Mouse (Mus musculus): Measurements from ENCODE around the gene Slc25a23.

The Slc25a23 gene

GRCm38 (mm10) chr17:57076916-57077315 lies 17.3 kb upstream of the Slc25a23 start:
- WGBS: 73% methylated on average over 3 of the region's 3 CpGs

- WGBS: 22% methylated on average over 11 of the region's 11 CpGs
These were observed 11.0 kb upstream of the Slc25a23 start for GRCm38 (mm10) chr17:57070699-57071098.

GRCm38 (mm10) chr17:57070272-57070671 lies 10.6 kb upstream of the Slc25a23 start:
- WGBS: 43% methylated on average over 9 of the region's 9 CpGs

- 75% methylated on average over 5 of the region's 5 CpGs for WGBS
These were observed 7.2 kb upstream of the Slc25a23 start for GRCm38 (mm10) chr17:57066908-57067307.

- 49% methylated on average over 8 of the region's 8 CpGs for WGBS
These were observed 3.4 kb upstream of the Slc25a23 start for GRCm38 (mm10) chr17:57063031-57063430.

GRCm38 (mm10) chr17:57062548-57062947 lies 2.9 kb upstream of the Slc25a23 start:
- WGBS: 6% methylated on average over 22 of the region's 22 CpGs

GRCm38 (mm10) chr17:57062011-57062521 lies 2.4 kb upstream of the Slc25a23 start:
- WGBS: 2% methylated on average over 39 of the region's 39 CpGs

GRCm38 (mm10) chr17:57061069-57061468 lies 1.4 kb upstream of the Slc25a23 start:
- WGBS: 40% methylated on average over 10 of the region's 10 CpGs

GRCm38 (mm10) chr17:57060231-57060801 lies 653 bp upstream of the Slc25a23 start:
- WGBS: under 1% methylated on average over 44 of the region's 44 CpGs

- WGBS: under 1% methylated on average over 19 of the region's 22 CpGs
These were observed 675 bp downstream of the Slc25a23 start, which contains the start of gene Crb3 for GRCm38 (mm10) chr17:57058891-57059485. Gene Crb3, plus strand, starts transcription at chr17:57059105.

GRCm38 (mm10) chr17:57056246-57056645 lies 3.4 kb downstream of the Slc25a23 start:
- 94% methylated on average over 3 of the region's 3 CpGs for WGBS

- WGBS: 71% methylated on average over 4 of the region's 4 CpGs
These were observed 8.0 kb downstream of the Slc25a23 start for GRCm38 (mm10) chr17:57051679-57052078.

GRCm38 (mm10) chr17:57048816-57049215 lies 10.8 kb downstream of the Slc25a23 start:
- WGBS: 61% methylated on average over 3 of the region's 3 CpGs

- WGBS: 57% methylated on average over 5 of the region's 5 CpGs
These were observed 12.3 kb downstream of the Slc25a23 start for GRCm38 (mm10) chr17:57047406-57047805.

- WGBS: 80% methylated on average over 8 of the region's 8 CpGs
These were observed 18.1 kb downstream of the Slc25a23 start, which contains the start of gene Slc25a41 for GRCm38 (mm10) chr17:57041554-57041953. Gene Slc25a41, minus strand, starts transcription at chr17:57041654.

GRCm38 (mm10) chr17:57038978-57039377 lies 20.7 kb downstream of the Slc25a23 start:
- 37% methylated on average over 8 of the region's 8 CpGs for WGBS

GRCm38 (mm10) chr17:57032854-57033253 lies 26.8 kb downstream of the Slc25a23 start:
- 76% methylated on average over 4 of the region's 4 CpGs for WGBS

- WGBS: under 1% methylated on average over 38 of the region's 38 CpGs
These were observed 27.8 kb downstream of the Slc25a23 start for GRCm38 (mm10) chr17:57031661-57032420.

GRCm38 (mm10) chr17:57030931-57031660 lies 28.6 kb downstream of the Slc25a23 start, which contains the start of gene Khsrp:
Gene Khsrp, minus strand, starts transcription at chr17:57031522.
- under 1% methylated on average over 97 of the region's 99 CpGs for WGBS

GRCm38 (mm10) chr17:57029691-57030090 lies 30.0 kb downstream of the Slc25a23 start:
- WGBS: 25% methylated on average over 8 of the region's 8 CpGs

- WGBS: 62% methylated on average over 4 of the region's 4 CpGs
These were observed 32.2 kb downstream of the Slc25a23 start for GRCm38 (mm10) chr17:57027471-57027870.

GRCm38 (mm10) chr17:57020960-57021359 lies 38.7 kb downstream of the Slc25a23 start:
- WGBS: 87% methylated on average over 5 of the region's 5 CpGs
